Mouse (Mus musculus) intestine, embryonic 15.5 days (tissue): Measurements from ENCODE around the gene Shank2. TPM values are rescaled to one million over a fixed set of nuclear protein-coding genes. Genes with fewer than 3 reads are reported as not detected.

Source experiments
- ATAC-seq: fragments of 200-750 bp; cut with Nextera tagmentation; 2 replicates; pipeline ENCODE4 v1.8.0; 2017; ENCODE audit warnings: moderate TSS enrichment, moderate library complexity
- H3K27ac ChIP-seq: fragments of 300-500 bp; sonication (generic); 2 replicates; pipeline ENCODE4 v1.5.1; 2015; ENCODE audit warnings: mild to moderate bottlenecking, inconsistent platforms
- H3K27me3 ChIP-seq: fragments of 300-500 bp; sonication (generic); replicated peaks from 2 replicates; pipeline ENCODE4 v1.6.1; 2015; ENCODE audit warnings: inconsistent platforms
- H3K36me3 ChIP-seq: fragments of 300-500 bp; sonication (generic); 2 replicates; pipeline ENCODE4 v1.6.1; 2015; ENCODE audit warnings: inconsistent platforms
- H3K4me1 ChIP-seq: fragments of 300-500 bp; sonication (generic); replicated peaks from 2 replicates; pipeline ENCODE4 v1.6.1; 2015; ENCODE audit warnings: inconsistent platforms
- H3K4me2 ChIP-seq: fragments of 300-500 bp; sonication (generic); replicated peaks from 2 replicates; pipeline ENCODE4 v1.6.1; 2015; ENCODE audit warnings: mild to moderate bottlenecking, inconsistent platforms
- H3K4me3 ChIP-seq: fragments of 300-500 bp; sonication (generic); replicated peaks from 2 replicates; pipeline ENCODE4 v1.5.1; 2015; ENCODE audit warnings: inconsistent platforms
- H3K9ac ChIP-seq: fragments of 300-500 bp; sonication (generic); 2 replicates; pipeline ENCODE4 v1.6.1; 2015; ENCODE audit warnings: inconsistent platforms
- H3K9me3 ChIP-seq: fragments of 300-500 bp; sonication (generic); 2 replicates; pipeline ENCODE4 v1.6.1; 2016; ENCODE audit warnings: inconsistent platforms
- WGBS: fragments of 180-500 bp; shearing (Covaris S2); methylation state at CpG from one replicate; pipeline ENCODE4 v1.1.7; 2015; 5-methylcytosine and 5-hydroxymethylcytosine counted together
- polyA plus RNA-seq: library from polyadenylated mRNA; unstranded; fragments of >200 nt; fragmentation: Nextera tagmentation; extraction: Ambion mirVana; gene quantifications from 2 replicates; pipeline ENCODE4 v1.2.1, GENCODE M21; 2015

Gene Shank2
- polyA plus RNA-seq, 1 experiment from 2014 or later, result 0.99 TPM

- Histone ChIP-seq H3K4me1 (no peaks in the 10 kb centered on the region), H3K4me2 (no peak overlapping the region), H3K9ac (no peak overlapping the region), H3K27me3 (no peaks in the 10 kb centered on the region), H3K27ac (no peak overlapping the region), H3K36me3 (no peaks in the 10 kb centered on the region), H3K4me3 (no peak overlapping the region), H3K9me3 (no peaks in the 10 kb centered on the region)
- ATAC-seq, result no peak
Observed at GRCm38 (mm10) chr7:144212694-144213093, 211.0 kb downstream of the Shank2 start.

GRCm38 (mm10) chr7:144217192-144217591 is 215.5 kb downstream of the Shank2 start:
- H3K9ac ChIP-seq, result no peak overlapping the region
- H3K27ac ChIP-seq, result no peak overlapping the region
- no peaks in the 10 kb centered on the region for H3K36me3 ChIP-seq
- 3% methylated on average over 3 of the region's 3 CpGs for WGBS
- no peak for ATAC-seq
- H3K27me3 ChIP-seq, result no peaks in the 10 kb centered on the region
- H3K4me2 ChIP-seq, result no peak overlapping the region
- H3K4me3 ChIP-seq, result no peak overlapping the region
- H3K9me3 ChIP-seq, result no peaks in the 10 kb centered on the region
- H3K4me1 ChIP-seq, result no peaks in the 10 kb centered on the region

- Histone ChIP-seq H3K9me3 (no peaks in the 10 kb centered on the region), H3K4me2 (no peak overlapping the region), H3K27ac (no peak overlapping the region), H3K36me3 (no peaks in the 10 kb centered on the region), H3K4me3 (no peak overlapping the region), H3K27me3 (no peaks in the 10 kb centered on the region), H3K4me1 (no peaks in the 10 kb centered on the region), H3K9ac (no peak overlapping the region)
- WGBS, result 90% methylated on average over 5 of the region's 5 CpGs
- no peak for ATAC-seq
Observed at GRCm38 (mm10) chr7:144228683-144229082, 227.0 kb downstream of the Shank2 start.

- Histone ChIP-seq H3K4me1 (no peaks in the 10 kb centered on the region), H3K9me3 (no peaks in the 10 kb centered on the region), H3K36me3 (no peaks in the 10 kb centered on the region), H3K4me3 (no peak overlapping the region), H3K4me2 (no peak overlapping the region), H3K27ac (no peak overlapping the region), H3K27me3 (no peaks in the 10 kb centered on the region), H3K9ac (no peak overlapping the region)
- ATAC-seq, result no peak
- WGBS, result 33% methylated on average over 1 of the region's 1 CpGs
Observed at GRCm38 (mm10) chr7:144229421-144229820, 227.7 kb downstream of the Shank2 start.

GRCm38 (mm10) chr7:144232132-144232706 is 230.5 kb downstream of the Shank2 start:
- Histone ChIP-seq H3K4me3 (no peak overlapping the region), H3K9ac (no peak overlapping the region), H3K27ac (no peak overlapping the region), H3K4me2 (no peak overlapping the region), H3K4me1 (no peaks in the 10 kb centered on the region), H3K9me3 (no peaks in the 10 kb centered on the region), H3K27me3 (no peaks in the 10 kb centered on the region), H3K36me3 (no peaks in the 10 kb centered on the region)
- WGBS, result 71% methylated on average over 5 of the region's 5 CpGs
- ATAC-seq, result no peak

- ATAC-seq, result peak; percentile 84
Observed at GRCm38 (mm10) chr7:144233479-144233878, 231.8 kb downstream of the Shank2 start.

GRCm38 (mm10) chr7:144234783-144235182 is 233.1 kb downstream of the Shank2 start:
- Histone ChIP-seq H3K27ac (no peak overlapping the region), H3K4me2 (no peak overlapping the region), H3K27me3 (no peaks in the 10 kb centered on the region), H3K4me3 (no peak overlapping the region), H3K9me3 (no peaks in the 10 kb centered on the region), H3K9ac (no peak overlapping the region), H3K36me3 (no peaks in the 10 kb centered on the region), H3K4me1 (no peaks in the 10 kb centered on the region)
- WGBS, result 55% methylated on average over 5 of the region's 5 CpGs
- ATAC-seq, result no peak

More at GRCm38 (mm10) chr7:144233479-144233878, 231.8 kb downstream of the Shank2 start:
- no peak overlapping the region for H3K4me3 ChIP-seq
- no peak overlapping the region for H3K9ac ChIP-seq
- H3K36me3 ChIP-seq, result no peaks in the 10 kb centered on the region
- no peaks in the 10 kb centered on the region for H3K4me1 ChIP-seq
- H3K27me3 ChIP-seq, result no peaks in the 10 kb centered on the region
- no peak overlapping the region for H3K4me2 ChIP-seq
- WGBS, result 64% methylated on average over 8 of the region's 8 CpGs
- H3K9me3 ChIP-seq, result no peaks in the 10 kb centered on the region
- H3K27ac ChIP-seq, result no peak overlapping the region

- WGBS, result 68% methylated on average over 4 of the region's 4 CpGs
- ATAC-seq, result no peak
- Histone ChIP-seq H3K36me3 (no peaks in the 10 kb centered on the region), H3K9ac (no peak overlapping the region), H3K27ac (no peak overlapping the region), H3K27me3 (no peaks in the 10 kb centered on the region), H3K9me3 (no peaks in the 10 kb centered on the region), H3K4me3 (no peak overlapping the region), H3K4me2 (no peak overlapping the region), H3K4me1 (no peaks in the 10 kb centered on the region)
Observed at GRCm38 (mm10) chr7:144235523-144235922, 233.8 kb downstream of the Shank2 start.

GRCm38 (mm10) chr7:144236802-144237201 is 235.1 kb downstream of the Shank2 start:
- WGBS, result 50% methylated on average over 13 of the region's 13 CpGs
- Histone ChIP-seq H3K9me3 (no peaks in the 10 kb centered on the region), H3K4me1 (no peaks in the 10 kb centered on the region), H3K36me3 (no peaks in the 10 kb centered on the region), H3K27ac (no peak overlapping the region), H3K4me2 (no peak overlapping the region), H3K27me3 (no peaks in the 10 kb centered on the region), H3K9ac (no peak overlapping the region), H3K4me3 (no peak overlapping the region)
- ATAC-seq, result no peak

GRCm38 (mm10) chr7:144238409-144238808 is 236.7 kb downstream of the Shank2 start:
- H3K27me3 ChIP-seq, result no peaks in the 10 kb centered on the region
- no peak overlapping the region for H3K27ac ChIP-seq
- no peaks in the 10 kb centered on the region for H3K9me3 ChIP-seq
- no peak overlapping the region for H3K9ac ChIP-seq
- no peak for ATAC-seq
- no peaks in the 10 kb centered on the region for H3K36me3 ChIP-seq
- H3K4me3 ChIP-seq, result no peak overlapping the region
- 25% methylated on average over 12 of the region's 12 CpGs for WGBS
- no peaks in the 10 kb centered on the region for H3K4me1 ChIP-seq
- H3K4me2 ChIP-seq, result no peak overlapping the region

- Histone ChIP-seq H3K4me1 (no peaks in the 10 kb centered on the region), H3K4me2 (0 out of 2 replicates have a peak overlapping the region, but pooled peaks have one; percentile 9), H3K27ac (no peak overlapping the region), H3K9ac (no peak overlapping the region), H3K27me3 (no peaks in the 10 kb centered on the region), H3K9me3 (no peaks in the 10 kb centered on the region), H3K4me3 (no peak overlapping the region), H3K36me3 (no peaks in the 10 kb centered on the region)
- ATAC-seq, result no peak
- WGBS, result 62% methylated on average over 12 of the region's 12 CpGs
Observed at GRCm38 (mm10) chr7:144238992-144239391, 237.3 kb downstream of the Shank2 start.

GRCm38 (mm10) chr7:144239571-144240370 is 238.0 kb downstream of the Shank2 start:
- ATAC-seq, result no peak
- 25% methylated on average over 6 of the region's 6 CpGs for WGBS

More at GRCm38 (mm10) chr7:144239571-144240370, 238.0 kb downstream of the Shank2 start:
- Histone ChIP-seq H3K4me1 (no peaks in the 10 kb centered on the region), H3K9ac (no peak overlapping the region), H3K27me3 (no peaks in the 10 kb centered on the region), H3K4me3 (no peak overlapping the region), H3K36me3 (no peaks in the 10 kb centered on the region), H3K27ac (no peak overlapping the region), H3K4me2 (no peak overlapping the region), H3K9me3 (no peaks in the 10 kb centered on the region)
